Mouse (Mus musculus) ES-E14 (cell line): ENCODE measurements around the gene Ccdc8. TPM values are rescaled to one million over a fixed set of nuclear protein-coding genes. Genes with fewer than 3 reads are reported as not detected.

Source experiments
- DNase-seq: peaks from one replicate; pipeline ENCODE4 v3.0.0-alpha.2; 2013; ENCODE audit warnings: low read depth, low spot score
- H3K27ac ChIP-seq: 2 replicates; pipeline ENCODE4 v1.5.1; 2012; ENCODE audit warnings: low read depth, mild to moderate bottlenecking, low read length, moderate library complexity, mixed read lengths; ENCODE audit not compliant: poor library complexity, insufficient read depth, severe bottlenecking
- H3K36me3 ChIP-seq: 2 replicates; pipeline ENCODE4 v1.6.1; 2012; ENCODE audit warnings: mild to moderate bottlenecking, low read length, moderate library complexity, mixed read lengths; ENCODE audit not compliant: control insufficient read depth, poor library complexity, insufficient read depth, severe bottlenecking
- H3K4me1 ChIP-seq, 2 experiments: fragments of 150-350 bp in 1 of 2; sonication (generic) in 1 of 2; 2 replicates each; pipeline ENCODE4 v1.6.1; 2012; ENCODE audit warnings: low read length in 2 of 2, mild to moderate bottlenecking in 1 of 2, mixed read lengths in 1 of 2; ENCODE audit not compliant: control insufficient read depth in 2 of 2, insufficient read depth in 2 of 2, poor library complexity in 1 of 2
- H3K4me3 ChIP-seq, 2 experiments: fragments of 150-350 bp in 1 of 2; sonication (generic) in 1 of 2; 2 replicates each; pipeline ENCODE4 v1.5.1; 2012; ENCODE audit warnings: low read length in 2 of 2, low read depth in 1 of 2, mild to moderate bottlenecking in 1 of 2, mixed read lengths in 1 of 2; ENCODE audit not compliant: insufficient read depth in 1 of 2, poor library complexity in 1 of 2, severe bottlenecking in 1 of 2
- H3K9ac ChIP-seq: 2 replicates; pipeline ENCODE4 v1.6.1; 2012; ENCODE audit warnings: low read depth, mild to moderate bottlenecking, low read length, mixed read lengths; ENCODE audit not compliant: poor library complexity, insufficient read depth, severe bottlenecking
- H3K9me3 ChIP-seq: fragments of 150-350 bp; sonication (generic); 2 replicates; pipeline ENCODE4 v1.6.1; 2012; ENCODE audit warnings: low read depth, mild to moderate bottlenecking, low read length; ENCODE audit not compliant: control insufficient read depth, insufficient read depth
- CHD2 ChIP-seq: IDR thresholded peaks from 2 replicates; pipeline ENCODE4 v1.6.1; 2014; ENCODE audit warnings: mild to moderate bottlenecking, low read depth, low read length, inconsistent platforms
- HCFC1 ChIP-seq: IDR thresholded peaks from 2 replicates; pipeline ENCODE4 v1.6.1; 2012; ENCODE audit warnings: low read length, inconsistent platforms, borderline replicate concordance; ENCODE audit not compliant: insufficient read depth
- MAFK ChIP-seq: IDR thresholded peaks from 2 replicates; pipeline ENCODE4 v1.6.1; 2014; ENCODE audit warnings: mild to moderate bottlenecking, low read depth, low read length, inconsistent platforms; ENCODE audit not compliant: insufficient read depth
- ZC3H11A ChIP-seq: IDR thresholded peaks from 2 replicates; pipeline ENCODE4 v1.6.1; 2012; ENCODE audit warnings: low read depth, mild to moderate bottlenecking, inconsistent platforms, low read length, borderline replicate concordance
- ZNF384 ChIP-seq: IDR thresholded peaks from 2 replicates; pipeline ENCODE4 v1.6.1; 2012; ENCODE audit warnings: low read depth, low read length, inconsistent platforms
- in situ Hi-C, 2 experiments: fragments of 600-800 bp; cut with MboI; formaldehyde crosslinking; loops; one replicate each; pipeline ENCODE4 v1.15.1; 2025; ENCODE audit warnings: low sequenced_read_pairs in 2 of 2, inconsistent platforms in 1 of 2; ENCODE audit not compliant: unreplicated experiment in 2 of 2
- total RNA-seq: library from RNA; depleted of rRNA; stranded (reverse); fragments of 300-350 nt; gene quantifications from 2 replicates; pipeline ENCODE4 v1.2.3, GENCODE M21; 2012

Ccdc8 gene
- total RNA-seq, 1 experiment: 4.1 TPM

DNA sequence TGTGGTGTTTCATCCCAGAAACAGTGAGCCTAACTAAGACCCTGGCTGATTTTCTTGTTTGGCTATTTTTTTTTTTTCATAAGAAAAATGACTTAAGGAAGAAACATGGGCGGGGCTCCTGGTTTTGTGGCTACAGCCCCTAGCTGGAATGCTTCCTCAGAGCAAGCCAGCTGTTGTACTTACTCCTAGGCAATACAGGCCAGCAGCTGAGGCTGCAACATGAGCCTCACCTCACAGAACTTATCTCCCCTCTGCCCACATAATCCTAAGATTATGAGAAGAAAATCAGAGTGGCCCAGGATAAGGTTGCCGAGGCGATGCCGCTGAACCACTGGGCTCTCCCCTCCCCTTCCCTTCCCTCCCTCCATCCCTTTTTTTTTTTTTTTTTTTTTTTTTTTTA lies 36.8 kb upstream of the Ccdc8 start:
- DNase-seq: no peak
- H3K9ac ChIP-seq: no peak overlapping the region
- in situ Hi-C loops: no loop called here
- no peak overlapping the region for H3K4me3 ChIP-seq
- peaks cover 0 to 3% of the 10 kb centered on the region in 2 experiments; a peak in 1 of 4 replicates for H3K4me1 ChIP-seq
- TF ChIP-seq ZNF384: no peak
- TF ChIP-seq MAFK: no peak
- no peak for TF ChIP-seq CHD2
- no peak for TF ChIP-seq HCFC1
- TF ChIP-seq ZC3H11A: no peak
- no peaks in the 10 kb centered on the region for H3K9me3 ChIP-seq
- no peaks in the 10 kb centered on the region for H3K36me3 ChIP-seq
- H3K27ac ChIP-seq: no peak overlapping the region

DNA sequence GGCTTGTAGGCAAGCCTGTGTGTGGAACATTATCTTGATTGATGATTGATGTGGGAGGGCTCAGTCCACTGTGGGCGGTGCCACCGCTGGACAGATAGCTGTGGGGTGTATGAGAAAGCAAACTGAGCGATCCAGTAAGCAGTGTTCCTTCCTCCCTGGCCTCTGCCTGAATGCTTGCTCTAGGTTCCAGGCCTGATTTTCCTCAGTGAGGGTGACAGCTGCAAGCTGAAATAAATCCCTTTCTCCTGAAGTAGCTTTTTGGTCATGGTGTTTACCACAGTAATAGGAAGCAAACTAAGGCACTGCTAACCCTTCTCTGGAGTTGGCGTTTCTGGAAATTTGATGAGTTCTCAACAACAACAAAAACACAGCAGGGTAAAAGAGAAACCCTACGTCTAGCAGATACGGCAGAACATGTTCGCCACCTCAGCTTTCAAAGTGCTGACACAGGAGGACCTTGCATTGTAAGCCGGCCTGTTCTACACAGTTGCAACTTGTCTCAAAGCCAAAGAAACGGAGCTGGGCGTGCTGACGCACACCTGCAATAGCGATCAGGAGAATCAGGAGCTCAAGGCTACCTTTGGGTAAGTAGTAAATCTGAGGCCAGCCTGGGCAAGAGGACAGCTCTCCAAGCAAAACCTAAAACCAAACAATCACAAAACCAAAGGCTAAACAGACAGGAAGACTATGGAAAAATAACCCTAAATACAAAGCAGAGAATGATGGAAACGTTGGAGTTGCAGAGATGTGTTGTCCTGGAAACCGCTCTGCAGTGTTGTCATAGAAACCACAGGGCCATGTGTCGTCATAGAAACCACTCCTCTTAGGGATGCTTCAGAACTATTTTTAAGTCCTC lies 35.9 kb upstream of the Ccdc8 start:
- TF ChIP-seq CHD2 (no peak), ZC3H11A (no peak), MAFK (no peak), HCFC1 (no peak), ZNF384 (no peak)
- H3K9ac ChIP-seq: no peak overlapping the region
- H3K36me3 ChIP-seq: no peaks in the 10 kb centered on the region
- no peaks in the 10 kb centered on the region for H3K9me3 ChIP-seq
- no peak overlapping the region for H3K27ac ChIP-seq
- H3K4me1 ChIP-seq: peaks cover 0 to 3% of the 10 kb centered on the region in 2 experiments; a peak in 1 of 4 replicates
- no peak overlapping the region for H3K4me3 ChIP-seq
- DNase-seq: no peak
- in situ Hi-C loops: no loop called here

GRCm38 (mm10) chr7:16959539-16960187 lies 32.8 kb upstream of the Ccdc8 start, which contains the start of gene Pnmal1:
TSS of gene Pnmal1 (plus strand) at chr7:16959679.
- Histone ChIP-seq H3K9me3 (no peaks in the 10 kb centered on the region), H3K9ac (no peak within 1 kb of the TSS), H3K27ac (no peak within 1 kb of the TSS), H3K4me3 (no peak within 1 kb of the TSS), H3K36me3 (no peaks in the 10 kb centered on the region), H3K4me1 (peaks cover 0 to 3% of the 10 kb centered on the region in 2 experiments; a peak in 1 of 4 replicates)
- no peak for TF ChIP-seq MAFK
- no peak for TF ChIP-seq CHD2
- TF ChIP-seq ZC3H11A: no peak
- no peak for TF ChIP-seq ZNF384
- TF ChIP-seq HCFC1: no peak
- in situ Hi-C loops: no loop called here
- no peak for DNase-seq

GRCm38 (mm10) chr7:16961678-16962077 lies 30.8 kb upstream of the Ccdc8 start:
- Histone ChIP-seq H3K4me1 (peaks cover 0 to 3% of the 10 kb centered on the region in 2 experiments; a peak in 1 of 4 replicates), H3K4me3 (no peak overlapping the region), H3K9ac (no peak overlapping the region), H3K36me3 (no peaks in the 10 kb centered on the region), H3K9me3 (no peaks in the 10 kb centered on the region), H3K27ac (no peak overlapping the region)
- in situ Hi-C loops: no loop called here
- TF ChIP-seq HCFC1 (no peak), ZNF384 (no peak), ZC3H11A (no peak), CHD2 (no peak), MAFK (no peak)
- no peak for DNase-seq
